Mouse (Mus musculus) ovary, adult 10 weeks (tissue): ENCODE measurements around the gene Lor. TPM values are rescaled to one million over a fixed set of nuclear protein-coding genes. Genes with fewer than 3 reads are reported as not detected.

Experiments used
- polyA plus RNA-seq: library from polyadenylated mRNA; stranded (reverse); fragments of 350-450 nt; fragmentation: Illumina TruSeq; extraction: RNeasy Lipid Tissue Mini Kit (QIAGEN cat#74804); gene quantifications from one replicate; pipeline ENCODE4 v1.2.3, GENCODE M21; 2014

Gene Lor
- not detected for polyA plus RNA-seq

GRCm38 (mm10) chr3:92083042-92083441, at the start of gene Lor:
Lor (minus strand) TSS chr3:92083142.

GRCm38 (mm10) chr3:92123847-92124246, 40.9 kb upstream of the Lor start, which contains the start of gene Prr9:
Prr9 (minus strand) TSS chr3:92123947.

Other genes with a start within 250 kb of the Lor start
- gene Pglyrp3, start 68.6 kb downstream of the Lor start, polyA plus RNA-seq: not detected
- not detected for gene Prr9, start 40.8 kb upstream of the Lor start, polyA plus RNA-seq
- gene Lelp1, start 59.6 kb upstream of the Lor start, polyA plus RNA-seq: not detected
- gene Sprr2a1, start 132.7 kb upstream of the Lor start, polyA plus RNA-seq: not detected
- gene Sprr2a2, start 132.8 kb upstream of the Lor start, polyA plus RNA-seq: 0.20 TPM
- gene Sprr2a3, start 202.3 kb upstream of the Lor start, polyA plus RNA-seq: not detected
- not detected for gene Sprr2b, start 233.5 kb upstream of the Lor start, polyA plus RNA-seq